Mouse (Mus musculus): ENCODE measurements around the gene Rcc1. TPM values are rescaled to one million over a fixed set of nuclear protein-coding genes. Genes with fewer than 3 reads are reported as not detected.

Gene Rcc1
- polyA plus RNA-seq, 1 experiment from 2014 or later, result 40.0 TPM

GRCm38 (mm10) chr4:132382296-132382695, 28.9 kb upstream of the Rcc1 start:
- H3K36me3 ChIP-seq (ENCODE audit: insufficient read depth, low read length), result peaks cover 14% of the 10 kb centered on the region
- no peaks in the 10 kb centered on the region for H3K27me3 ChIP-seq (ENCODE audit: insufficient read depth, low read length)
- no peak overlapping the region for H3K27ac ChIP-seq
- no peak overlapping the region for H3K4me3 ChIP-seq (replicated peaks; ENCODE audit: low read depth, low read length)
- TF ChIP-seq CTCF (IDR thresholded peaks at IDR 0.05; ENCODE audit: low read depth), result no peak
- no peaks in the 10 kb centered on the region for H3K4me1 ChIP-seq (replicated peaks; ENCODE audit: insufficient read depth, low read length)
- H3K9ac ChIP-seq (ENCODE audit: low read depth, low read length), result no peak overlapping the region
- WGBS, result 71% methylated on average over 4 of the region's 4 CpGs
- ATAC-seq (replicated peaks; ENCODE audit: low FRiP score, low read depth), result no peak
- DNase-seq (ENCODE audit: low spot score), result no peak
- no peaks in the 10 kb centered on the region for H3K9me3 ChIP-seq (replicated peaks; ENCODE audit: low read length)
- H3K4me2 ChIP-seq (ENCODE audit: low read length), result no peak overlapping the region

DNA sequence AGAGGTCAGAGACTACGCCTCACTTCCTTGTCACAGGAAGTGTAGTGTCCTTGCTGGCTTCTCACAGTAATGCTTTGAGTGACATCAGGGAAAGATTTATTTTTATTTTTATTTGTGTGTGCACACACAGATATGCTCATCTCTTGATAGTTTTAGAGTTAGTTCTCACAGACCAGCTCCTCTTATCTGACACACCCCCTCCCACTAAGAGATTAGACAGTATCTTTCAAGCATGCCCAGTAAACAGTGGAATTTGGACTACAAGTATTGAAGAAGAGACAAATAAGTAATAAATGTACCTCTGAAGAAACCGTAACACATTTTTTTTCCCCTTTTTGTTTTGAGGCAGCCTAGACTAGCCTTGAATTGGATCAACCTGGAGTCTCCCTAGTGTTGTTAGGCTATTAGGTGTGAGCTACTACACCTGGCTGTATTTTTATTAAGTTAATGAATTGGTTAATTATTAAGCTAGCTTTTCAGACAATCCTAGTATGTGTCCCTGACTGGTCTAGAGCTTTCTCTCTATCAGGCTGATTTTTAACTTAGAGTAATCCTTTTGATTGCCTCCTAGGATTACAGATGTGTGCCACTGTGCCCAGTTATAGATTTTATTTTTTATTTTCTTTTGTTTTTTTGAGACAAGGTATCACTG, 27.7 kb upstream of the Rcc1 start:
- H3K27ac ChIP-seq, result no peak overlapping the region

DNA sequence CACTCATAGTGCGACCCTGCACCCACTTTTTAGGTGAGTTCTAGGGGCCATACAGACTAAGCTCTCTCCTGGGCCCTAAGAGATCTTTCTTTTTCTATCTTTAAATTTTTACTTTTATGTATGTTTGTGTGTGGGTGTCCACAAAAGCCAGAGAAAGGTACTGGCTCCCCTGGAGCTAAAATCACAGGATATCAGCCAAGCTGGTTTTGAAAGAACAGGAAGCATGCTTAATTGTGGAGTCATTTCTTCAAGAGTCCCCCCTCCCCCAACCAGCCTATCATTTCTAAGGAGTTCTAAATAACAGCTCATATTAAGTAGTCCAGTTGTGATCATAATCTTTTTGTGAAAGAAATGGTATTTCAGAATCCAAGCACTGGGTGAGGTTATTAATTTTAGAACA, 20.4 kb upstream of the Rcc1 start:
- Histone ChIP-seq H3K36me3 (ENCODE audit: insufficient read depth, low read length) (peaks cover 41% of the 10 kb centered on the region; the same call in 1 of the 2 replicates), H3K4me3 (replicated peaks; ENCODE audit: low read depth, low read length) (no peak overlapping the region), H3K9ac (ENCODE audit: low read depth, low read length) (no peak overlapping the region), H3K27me3 (ENCODE audit: insufficient read depth, low read length) (no peaks in the 10 kb centered on the region), H3K27ac (no peak overlapping the region), H3K4me1 (replicated peaks; ENCODE audit: insufficient read depth, low read length) (no peaks in the 10 kb centered on the region), H3K4me2 (ENCODE audit: low read length) (no peak overlapping the region), H3K9me3 (replicated peaks; ENCODE audit: low read length) (no peaks in the 10 kb centered on the region)
- TF ChIP-seq CTCF (IDR thresholded peaks at IDR 0.05; ENCODE audit: low read depth), result no peak
- 96% methylated on average over 1 of the region's 1 CpGs for WGBS
- no peak for ATAC-seq (replicated peaks; ENCODE audit: low FRiP score, low read depth)
- DNase-seq (ENCODE audit: low spot score), result no peak

More for the DNA sequence above, 27.7 kb upstream of the Rcc1 start:
- peaks cover 15% of the 10 kb centered on the region for H3K36me3 ChIP-seq (ENCODE audit: insufficient read depth, low read length)
- H3K9me3 ChIP-seq (replicated peaks; ENCODE audit: low read length), result no peaks in the 10 kb centered on the region
- H3K4me1 ChIP-seq (replicated peaks; ENCODE audit: insufficient read depth, low read length), result no peaks in the 10 kb centered on the region
- 88% methylated on average over 2 of the region's 2 CpGs for WGBS
- no peaks in the 10 kb centered on the region for H3K27me3 ChIP-seq (ENCODE audit: insufficient read depth, low read length)
- no peak overlapping the region for H3K4me2 ChIP-seq (ENCODE audit: low read length)
- DNase-seq (ENCODE audit: low spot score) (no peak), ATAC-seq (replicated peaks; ENCODE audit: low FRiP score, low read depth) (no peak)
- H3K4me3 ChIP-seq (replicated peaks; ENCODE audit: low read depth, low read length), result no peak overlapping the region
- no peak overlapping the region for H3K9ac ChIP-seq (ENCODE audit: low read depth, low read length)
- TF ChIP-seq CTCF (IDR thresholded peaks at IDR 0.05; ENCODE audit: low read depth), result no peak

GRCm38 (mm10) chr4:132369953-132370750, 16.7 kb upstream of the Rcc1 start:
- peaks cover 48% of the 10 kb centered on the region for H3K36me3 ChIP-seq (ENCODE audit: insufficient read depth, low read length)
- H3K9ac ChIP-seq (ENCODE audit: low read depth, low read length), result no peak overlapping the region
- no peaks in the 10 kb centered on the region for H3K9me3 ChIP-seq (replicated peaks; ENCODE audit: low read length)
- H3K27ac ChIP-seq, result no peak overlapping the region
- ATAC-seq (replicated peaks; ENCODE audit: low FRiP score, low read depth), result no peak
- TF ChIP-seq CTCF (IDR thresholded peaks at IDR 0.05; ENCODE audit: low read depth), result no peak
- H3K4me3 ChIP-seq (replicated peaks; ENCODE audit: low read depth, low read length), result no peak overlapping the region
- H3K4me2 ChIP-seq (ENCODE audit: low read length), result no peak overlapping the region
- no peaks in the 10 kb centered on the region for H3K27me3 ChIP-seq (ENCODE audit: insufficient read depth, low read length)
- no peak for DNase-seq (ENCODE audit: low spot score)
- 77% methylated on average over 8 of the region's 8 CpGs for WGBS
- H3K4me1 ChIP-seq (replicated peaks; ENCODE audit: insufficient read depth, low read length), result no peaks in the 10 kb centered on the region

DNA sequence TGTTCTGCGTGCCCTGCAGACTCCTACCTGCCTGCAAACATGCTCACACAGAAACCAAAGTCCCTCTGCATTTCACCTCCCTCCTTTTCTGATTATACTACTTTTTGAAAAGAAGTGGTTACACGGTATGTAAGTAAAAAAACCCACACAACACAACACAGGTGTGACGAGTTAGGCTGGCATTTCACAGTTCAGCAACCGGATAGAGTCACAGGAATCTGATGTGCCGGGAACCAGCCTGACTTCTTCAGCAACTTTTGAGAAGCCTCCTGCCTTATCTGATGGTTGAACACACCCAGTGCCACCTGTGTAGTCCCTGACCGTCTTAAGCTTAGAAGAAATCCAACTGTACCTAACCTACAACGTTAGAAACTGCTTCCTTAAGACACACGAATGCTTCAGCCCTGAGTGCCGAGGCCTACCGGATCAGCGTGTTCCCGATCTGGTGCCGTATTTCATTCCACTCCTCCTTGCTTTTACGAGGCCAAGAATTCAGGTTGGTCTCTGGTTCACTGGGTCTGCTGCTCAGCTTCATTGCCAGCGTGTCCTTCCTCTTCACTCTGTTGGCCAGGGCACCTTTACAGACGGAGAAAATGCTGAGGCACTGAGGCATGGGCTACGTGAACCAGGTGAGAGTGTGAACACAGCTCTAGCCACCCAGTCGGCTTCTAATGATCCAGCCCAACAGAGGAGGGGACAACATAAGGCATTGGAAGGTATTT, 14.2 kb upstream of the Rcc1 start:
- Histone ChIP-seq H3K9ac (ENCODE audit: low read depth, low read length) (no peak overlapping the region), H3K4me1 (replicated peaks; ENCODE audit: insufficient read depth, low read length) (no peaks in the 10 kb centered on the region), H3K36me3 (ENCODE audit: insufficient read depth, low read length) (peaks cover 49% of the 10 kb centered on the region), H3K9me3 (replicated peaks; ENCODE audit: low read length) (no peaks in the 10 kb centered on the region), H3K4me3 (replicated peaks; ENCODE audit: low read depth, low read length) (no peak overlapping the region), H3K27me3 (ENCODE audit: insufficient read depth, low read length) (no peaks in the 10 kb centered on the region), H3K4me2 (ENCODE audit: low read length) (no peak overlapping the region), H3K27ac (0 out of 2 replicates have a peak overlapping the region, but pooled peaks have one; percentile 3)
- peak; percentile 61 for DNase-seq (ENCODE audit: low spot score)
- ATAC-seq (replicated peaks; ENCODE audit: low FRiP score, low read depth), result peak; percentile 63; the same call in 1 of the 2 replicates
- TF ChIP-seq CTCF (IDR thresholded peaks at IDR 0.05; ENCODE audit: low read depth), result no peak
- WGBS, result 45% methylated on average over 18 of the region's 18 CpGs

- H3K36me3 ChIP-seq (ENCODE audit: insufficient read depth, low read length), result peaks cover 48% of the 10 kb centered on the region
- DNase-seq (ENCODE audit: low spot score) (peak; percentile 55), ATAC-seq (replicated peaks; ENCODE audit: low FRiP score, low read depth) (no peak)
- no peaks in the 10 kb centered on the region for H3K27me3 ChIP-seq (ENCODE audit: insufficient read depth, low read length)
- TF ChIP-seq CTCF (IDR thresholded peaks at IDR 0.05; ENCODE audit: low read depth), result no peak
- no peak overlapping the region for H3K27ac ChIP-seq
- WGBS, result 60% methylated on average over 13 of the region's 13 CpGs
- no peaks in the 10 kb centered on the region for H3K4me1 ChIP-seq (replicated peaks; ENCODE audit: insufficient read depth, low read length)
- no peaks in the 10 kb centered on the region for H3K9me3 ChIP-seq (replicated peaks; ENCODE audit: low read length)
- H3K4me2 ChIP-seq (ENCODE audit: low read length), result no peak overlapping the region
- no peak overlapping the region for H3K9ac ChIP-seq (ENCODE audit: low read depth, low read length)
- H3K4me3 ChIP-seq (replicated peaks; ENCODE audit: low read depth, low read length), result no peak overlapping the region
Observed at GRCm38 (mm10) chr4:132365450-132366060, 12.2 kb upstream of the Rcc1 start.
